Comparison of ENCODE assay signal across 8 mouse cellular contexts in genomic region chr4:139470198-139470597, GRCm38 (mm10).
A peak's percentile ranks its signal among the peaks of the same experiment; 100 is the strongest.
DNase-seq lines count a peak whose midpoint lies in the region; ATAC-seq lines count a peak whose summit lies in the region.

No protein-coding gene starts in this region.

- H3K27me3 ChIP-seq in heart, embryonic 11.5 days (ENCODE audit: control insufficient read depth, insufficient read depth, low read length): no peaks in the 10 kb centered on the region
- no peaks in the 10 kb centered on the region for H3K27me3 ChIP-seq in midbrain, embryonic 13.5 days

- intact Hi-C loops in left cerebral cortex, postnatal 4 days (cut with DNase I): no loop called here

- no peak overlapping the region for H3K27ac ChIP-seq in heart, embryonic 11.5 days (ENCODE audit: low read depth, low read length)
- no peak overlapping the region for H3K27ac ChIP-seq in midbrain, embryonic 13.5 days

- WGBS in heart, embryonic 11.5 days (ENCODE audit: insufficient replicate concordance): 40% methylated on average over 7 of the region's 7 CpGs
- 41% methylated on average over 7 of the region's 7 CpGs for WGBS in midbrain, embryonic 13.5 days

- no peak; the same call in 1 of the 2 replicates for ATAC-seq in heart, embryonic 11.5 days (replicated peaks; ENCODE audit: insufficient number of reproducible peaks, low FRiP score, low TSS enrichment)
- peak; percentile 75 for ATAC-seq in midbrain, embryonic 13.5 days

- no peak overlapping the region for H3K9ac ChIP-seq in heart, embryonic 11.5 days (ENCODE audit: low read depth, low read length)
- no peak overlapping the region for H3K9ac ChIP-seq in midbrain, embryonic 13.5 days (replicated peaks)

- no peak overlapping the region for H3K4me2 ChIP-seq in heart, embryonic 11.5 days
- H3K4me2 ChIP-seq in midbrain, embryonic 13.5 days (replicated peaks): no peak overlapping the region

- H3K36me3 ChIP-seq in heart, embryonic 11.5 days (ENCODE audit: control insufficient read depth, insufficient read depth, low read length): peaks cover 73% of the 10 kb centered on the region
- peaks cover 99% of the 10 kb centered on the region for H3K36me3 ChIP-seq in midbrain, embryonic 13.5 days

- no peaks in the 10 kb centered on the region for H3K4me1 ChIP-seq in heart, embryonic 11.5 days (ENCODE audit: control insufficient read depth, insufficient read depth, low read length)
- H3K4me1 ChIP-seq in midbrain, embryonic 13.5 days (replicated peaks): no peaks in the 10 kb centered on the region

- no peak overlapping the region for H3K4me3 ChIP-seq in heart, embryonic 11.5 days (ENCODE audit: low read depth, low read length)
- H3K4me3 ChIP-seq in midbrain, embryonic 13.5 days (replicated peaks): no peak overlapping the region

- H3K9me3 ChIP-seq in heart, embryonic 11.5 days (replicated peaks; ENCODE audit: control insufficient read depth, low read length): no peaks in the 10 kb centered on the region
- H3K9me3 ChIP-seq in midbrain, embryonic 13.5 days: no peaks in the 10 kb centered on the region

- peak; percentile 97 for DNase-seq in heart, adult 11 months
- DNase-seq in embryo, embryonic 11 days: peak; percentile 82
- DNase-seq in heart, adult 18-20 months: peak; percentile 83 to 92
- peak; percentile 82 for DNase-seq in kidney, adult 18-20 months
- DNase-seq in left cerebral cortex, postnatal 4 days: peak; percentile 84
- DNase-seq in spleen, adult 12 weeks (ENCODE audit: low spot score): peak; percentile 36

Comparison
In these comparisons a context has a peak if more than half of its experiments do, and no peak if none do; other contexts are left out.
1. DNase-seq: peak in every context shown above with its lines; median percentile 97 in heart, adult 11 months; 88 in heart, adult 18-20 months; 84 in left cerebral cortex, postnatal 4 days; 82 in embryo, embryonic 11 days; 82 in kidney, adult 18-20 months; 36 in spleen, adult 12 weeks.